23 mouse cellular contexts compared by ENCODE assay signal in the genomic region with DNA sequence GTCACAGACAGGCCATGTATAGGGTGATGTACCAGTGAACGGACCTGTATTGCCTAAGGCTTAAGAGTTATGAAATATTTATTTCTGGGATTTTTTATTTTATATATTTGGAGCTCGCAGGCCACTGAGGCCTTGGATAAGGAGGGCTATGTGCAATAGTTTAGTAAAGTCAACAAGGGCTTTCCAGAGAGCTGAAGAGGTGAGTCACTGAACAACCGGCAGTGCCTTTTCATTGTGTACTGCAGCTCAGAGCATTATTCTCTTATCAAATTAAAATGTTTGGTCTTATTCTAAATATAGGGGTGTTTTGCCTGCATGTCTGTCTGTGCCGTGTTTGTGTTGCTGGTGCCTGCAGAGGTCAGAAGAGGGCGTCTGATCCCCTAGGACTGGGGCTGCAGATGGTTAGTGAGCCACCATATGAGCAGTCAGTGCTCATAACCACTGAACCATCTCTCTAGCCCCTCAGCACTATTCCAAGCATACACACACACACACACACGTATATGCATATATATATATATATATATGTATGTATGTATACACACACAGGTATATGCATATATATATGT. TPM values are rescaled to one million over a fixed set of nuclear protein-coding genes. Genes with fewer than 3 reads are reported as not detected.
DNase-seq lines count a peak whose midpoint lies in the region; ATAC-seq and TF ChIP-seq lines count a peak whose summit lies in the region.
"Had no signal": no experiment of that assay in that cellular context is flagged by ENCODE, and none has a peak within 500 bp of the region (broad histone marks: within the 10 kb centered on the region; RNA-seq: fewer than 3 reads in every experiment).

No protein-coding gene starts in this region.

- no peak overlapping the region for H3K4me2 ChIP-seq in heart, postnatal 0 days (ENCODE audit: low read depth, low read length)
- H3K4me2 ChIP-seq in lung, embryonic 15.5 days, result no peak overlapping the region
- no peak overlapping the region for H3K4me2 ChIP-seq in CH12.LX (ENCODE audit: insufficient read depth, low read depth, poor library complexity, severe bottlenecking)
- H3K4me2 ChIP-seq: kidney, embryonic 15.5 days; limb, embryonic 12.5 days; neural tube, embryonic 15.5 days had no signal

- peaks cover 12% of the 10 kb centered on the region for H3K4me1 ChIP-seq in heart, postnatal 0 days (ENCODE audit: control insufficient read depth, insufficient read depth)
- peaks cover 10% of the 10 kb centered on the region; the same call in 1 of the 2 replicates for H3K4me1 ChIP-seq in lung, embryonic 15.5 days
- H3K4me1 ChIP-seq in CH12.LX (ENCODE audit: control insufficient read depth in 1 of 2, insufficient read depth in 2 of 2), result peaks cover 13 to 64% of the 10 kb centered on the region in 2 experiments
- H3K4me1 ChIP-seq: kidney, embryonic 15.5 days; limb, embryonic 12.5 days; neural tube, embryonic 15.5 days had no signal

- DNase-seq in heart, postnatal 0 days (ENCODE audit: low spot score), result no peak
- no peak for DNase-seq in heart, adult 8-10 months (ENCODE audit: low spot score)
- DNase-seq in lung, postnatal 10 days, result no peak
- DNase-seq in CH12.LX (ENCODE audit: extremely low read depth) (no peak), NIH3T3 (ENCODE audit: low read depth) (peak; percentile 26)
- DNase-seq in kidney, adult 11 months, result no peak
- DNase-seq: adrenal gland, adult 8-10 months; cerebellum, adult 2 months; cerebellum, postnatal 14 days; gastrocnemius, adult 2 months; heart, postnatal 14 days; kidney, adult 18-20 months; kidney, postnatal 25 days; midbrain, embryonic 14.5 days; retina, postnatal 1 day; spleen, adult 18-20 months had no signal

- H3K9me3 ChIP-seq in heart, postnatal 0 days (replicated peaks; ENCODE audit: control insufficient read depth, low read length), result no peaks in the 10 kb centered on the region
- no peaks in the 10 kb centered on the region for H3K9me3 ChIP-seq in lung, embryonic 15.5 days
- H3K9me3 ChIP-seq in CH12.LX (replicated peaks; ENCODE audit: low read length), result no peaks in the 10 kb centered on the region
- H3K9me3 ChIP-seq: kidney, embryonic 15.5 days; limb, embryonic 12.5 days; neural tube, embryonic 15.5 days had no signal

- TF ChIP-seq EP300 in heart, postnatal 0 days (IDR thresholded peaks at IDR 0.05; ENCODE audit: low read depth), result no peak
- TF ChIP-seq EP300 in CH12.LX (IDR thresholded peaks at IDR 0.05; ENCODE audit: low read length), result no peak

- TF ChIP-seq RAD21 in CH12.LX (IDR thresholded peaks at IDR 0.05; ENCODE audit: low read depth, low read length), result peak; percentile 78

- 50% methylated on average over 6 of the region's 6 CpGs for WGBS in heart, postnatal 0 days
- WGBS in lung, embryonic 15.5 days, result 44% methylated on average over 6 of the region's 6 CpGs

- H3K9ac ChIP-seq in heart, postnatal 0 days (replicated peaks; ENCODE audit: low read depth, low read length), result no peak overlapping the region
- no peak overlapping the region for H3K9ac ChIP-seq in lung, embryonic 15.5 days
- H3K9ac ChIP-seq in CH12.LX (ENCODE audit: insufficient read depth, low read depth), result no peak overlapping the region
- H3K9ac ChIP-seq: kidney, embryonic 15.5 days; limb, embryonic 12.5 days; neural tube, embryonic 15.5 days had no signal

- TF ChIP-seq CTCF in heart, postnatal 0 days (IDR thresholded peaks at IDR 0.05; ENCODE audit: low read depth), result no peak; the same call in 1 of the 2 replicates
- peak in 1 of 2 experiments; percentile 80; a peak in 3 of 4 replicates for TF ChIP-seq CTCF in CH12.LX (conservative IDR thresholded peaks at IDR 0.05 in 1 of 2, IDR thresholded peaks at IDR 0.05 in 1 of 2; ENCODE audit: low read depth in 2 of 2, low read length in 2 of 2)

- H3K36me3 ChIP-seq in heart, postnatal 0 days (replicated peaks; ENCODE audit: control insufficient read depth, insufficient read depth, low read length), result no peaks in the 10 kb centered on the region
- H3K36me3 ChIP-seq in lung, embryonic 15.5 days, result no peaks in the 10 kb centered on the region
- H3K36me3 ChIP-seq in CH12.LX (replicated peaks in 1 of 2; ENCODE audit: control insufficient read depth in 1 of 2, insufficient read depth in 1 of 2, low read length in 1 of 2), result peaks cover 0 to 44% of the 10 kb centered on the region in 2 experiments
- H3K36me3 ChIP-seq: kidney, embryonic 15.5 days; limb, embryonic 12.5 days; neural tube, embryonic 15.5 days had no signal

- no peaks in the 10 kb centered on the region for H3K27me3 ChIP-seq in heart, postnatal 0 days (ENCODE audit: control insufficient read depth, insufficient read depth, low read length)
- no peaks in the 10 kb centered on the region for H3K27me3 ChIP-seq in lung, embryonic 15.5 days
- no peaks in the 10 kb centered on the region for H3K27me3 ChIP-seq in CH12.LX (replicated peaks)
- H3K27me3 ChIP-seq: kidney, embryonic 15.5 days; limb, embryonic 12.5 days; neural tube, embryonic 15.5 days had no signal

- H3K79me2 ChIP-seq in CH12.LX (replicated peaks; ENCODE audit: control insufficient read depth, extremely low read depth, insufficient read depth, poor library complexity, severe bottlenecking), result no peaks in the 10 kb centered on the region

- no peak for TF ChIP-seq POLR2A in CH12.LX (IDR thresholded peaks at IDR 0.05; ENCODE audit: low read depth, low read length)

- ATAC-seq in heart, postnatal 0 days (ENCODE audit: insufficient read depth, low read depth), result no peak
- no peak; the same call in 1 of the 2 replicates for ATAC-seq in lung, embryonic 15.5 days (ENCODE audit: borderline replicate concordance, extremely low read depth, low FRiP score, low TSS enrichment)
- ATAC-seq: CD4-positive, CD25-positive, alpha-beta regulatory T cell, adult 4 months; forebrain, embryonic 16.5 days had no signal

- 0 out of 2 replicates have a peak overlapping the region, but pooled peaks have one; percentile 6 for H3K27ac ChIP-seq in heart, postnatal 0 days (ENCODE audit: low read depth)
- peak overlapping the region; percentile 82 for H3K27ac ChIP-seq in lung, embryonic 15.5 days
- H3K27ac ChIP-seq in CH12.LX (ENCODE audit: insufficient read depth, low read depth), result no peak overlapping the region
- H3K27ac ChIP-seq: gastrocnemius, adult 2 months; kidney, embryonic 15.5 days; limb, embryonic 12.5 days; neural tube, embryonic 15.5 days had no signal

- in situ Hi-C loops in CH12.LX (cut with MboI; ENCODE audit: low pct_ligation_motif_present, low pct_unique_long_range_greater_than_20kb, low sequenced_read_pairs), result no loop called here

- dilution Hi-C loops in CH12.LX (cut with MboI; ENCODE audit: extremely low pct_ligation_motif_present, extremely low pct_unique_long_range_greater_than_20kb, low sequenced_read_pairs), result no loop called here

- no peak overlapping the region for H3K4me3 ChIP-seq in heart, postnatal 0 days (ENCODE audit: low read depth, low read length)
- H3K4me3 ChIP-seq in lung, embryonic 15.5 days, result no peak overlapping the region
- H3K4me3 ChIP-seq in CH12.LX (replicated peaks in 1 of 3; ENCODE audit: low read depth in 2 of 3, low read length in 2 of 3, poor library complexity in 1 of 3), result no peak overlapping the region
- H3K4me3 ChIP-seq: erythroblast, embryonic 14.5 days; gastrocnemius, adult 2 months; kidney, embryonic 15.5 days; limb, embryonic 12.5 days; neural tube, embryonic 15.5 days had no signal

TF ChIP-seq in CH12.LX, 34 proteins besides CTCF, POLR2A, EP300 and RAD21:
- TF ChIP-seq ZC3H11A (IDR thresholded peaks at IDR 0.05; ENCODE audit: low read depth, low read length), result peak; percentile 46
- no peak for TF ChIP-seq MAZ (IDR thresholded peaks at IDR 0.05; ENCODE audit: low read depth, low read length)
- TF ChIP-seq CHD2 (IDR thresholded peaks at IDR 0.05; ENCODE audit: low read length), result no peak
- TF ChIP-seq MAFK (IDR thresholded peaks at IDR 0.05; ENCODE audit: insufficient replicate concordance, low read length), result no peak
- no peak for TF ChIP-seq UBTF (IDR thresholded peaks at IDR 0.05; ENCODE audit: low read depth, low read length)
- TF ChIP-seq JUN (IDR thresholded peaks at IDR 0.05; ENCODE audit: insufficient read depth, low read depth, low read length), result no peak
- TF ChIP-seq NELFE (IDR thresholded peaks at IDR 0.05; ENCODE audit: low read depth, low read length), result no peak
- TF ChIP-seq CHD1 (IDR thresholded peaks at IDR 0.05; ENCODE audit: low read depth, low read length), result no peak
- no peak for TF ChIP-seq ZNF384 (IDR thresholded peaks at IDR 0.05; ENCODE audit: low read depth, low read length)
- no peak for TF ChIP-seq MXI1 (IDR thresholded peaks at IDR 0.05; ENCODE audit: low read depth, low read length)
- peak; percentile 88 for TF ChIP-seq SMC3 (IDR thresholded peaks at IDR 0.05; ENCODE audit: low read depth, low read length)
- TF ChIP-seq KAT2A (IDR thresholded peaks at IDR 0.05; ENCODE audit: insufficient replicate concordance, low read length), result no peak
- no peak for TF ChIP-seq E2F4 (IDR thresholded peaks at IDR 0.05; ENCODE audit: insufficient replicate concordance, low read depth, low read length)
- 0 out of 2 replicates have a peak, but pooled peaks have one; percentile 12 for TF ChIP-seq IRF4 (IDR thresholded peaks at IDR 0.05; ENCODE audit: low read depth, low read length)

RNA-seq across cellular contexts. Expression of a gene that starts 14.5 kb away (rescaled TPM):
- total RNA-seq in heart, postnatal 0 days (2014; rRNA removed; ENCODE audit: low replicate concordance), result 5.4 and 8.8 TPM in 2 replicates
- 4.7 and 5.0 TPM in 2 replicates for polyA plus RNA-seq in heart, postnatal 0 days (2015; fragmentation: Nextera tagmentation; extraction: Ambion mirVana)
- 1 to 10 TPM; 2.4 to 6.9 (median 3.8) TPM for total RNA-seq in heart, adult 8-10 months (2022)
- 6.3 and 7.3 TPM in 2 replicates for polyA plus RNA-seq in lung, embryonic 15.5 days (2015; fragmentation: Nextera tagmentation; extraction: Ambion mirVana)
- total RNA-seq in CH12.LX (2012; rRNA removed) (88.4 and 102 TPM in 2 replicates), CH12.LX (2014; rRNA removed) (80.9 and 82.9 TPM in 2 replicates)
- polyA plus RNA-seq in CH12.LX (2012; ENCODE audit: insufficient read length, low read depth), result 90.2 and 95.9 TPM in 2 replicates
- polyA plus RNA-seq: CD4-positive, CD25-positive, alpha-beta regulatory T cell, adult 4 months had no signal

RNA-seq across cellular contexts. Expression of a gene that starts 56.4 kb away (rescaled TPM):
- total RNA-seq in heart, postnatal 0 days (2014; rRNA removed; ENCODE audit: low replicate concordance), result 1.5 and 2.0 TPM in 2 replicates
- polyA plus RNA-seq in heart, postnatal 0 days (2015; fragmentation: Nextera tagmentation; extraction: Ambion mirVana), result 0.82 and 0.84 TPM in 2 replicates
- total RNA-seq in heart, adult 8-10 months (2022), result 1 to 10 TPM in 1 of 4 experiments, under 1 TPM in 3; 0.31 to 1.6 (median 0.70) TPM
- polyA plus RNA-seq in lung, embryonic 15.5 days (2015; fragmentation: Nextera tagmentation; extraction: Ambion mirVana), result 0.18 and 0.71 TPM in 2 replicates
- total RNA-seq in CH12.LX (2012; rRNA removed), result 5.7 and 8.3 TPM in 2 replicates
- total RNA-seq in CH12.LX (2014; rRNA removed), result 2.9 and 3.5 TPM in 2 replicates
- 7.3 and 9.4 TPM in 2 replicates for polyA plus RNA-seq in CH12.LX (2012; ENCODE audit: insufficient read length, low read depth)
